Mouse (Mus musculus): ENCODE measurements around the gene Sema3e.

The Sema3e gene

GRCm38 (mm10) chr5:14025205-14026124 is at the start of gene Sema3e:
Sema3e (plus strand) TSS chr5:14025276.
- peak; percentile 2 for DNase-seq (ENCODE audit: low spot score)

DNA sequence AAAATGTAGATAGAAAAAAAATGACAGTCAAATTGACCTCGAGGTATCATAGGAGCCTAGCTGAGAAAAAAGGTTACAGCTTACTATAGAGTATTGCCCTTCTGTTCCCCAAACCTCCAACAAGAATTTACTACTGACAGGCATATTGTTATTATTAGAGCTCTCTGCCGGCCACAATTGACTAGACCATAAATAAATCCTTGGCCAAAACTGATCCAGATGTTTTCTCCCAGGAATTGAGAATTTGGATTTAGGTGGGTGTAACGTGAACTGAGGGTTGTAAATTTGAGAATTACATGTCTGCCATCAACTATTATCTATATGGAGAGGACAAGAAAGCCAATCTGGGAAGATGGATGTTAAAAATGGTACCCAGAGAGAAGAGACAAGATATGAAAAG is 47.5 kb upstream of the Sema3e start:
- no peak for DNase-seq (ENCODE audit: low spot score)

GRCm38 (mm10) chr5:13979156-13979555 is 45.9 kb upstream of the Sema3e start:
- no peak for DNase-seq (ENCODE audit: low spot score)

DNA sequence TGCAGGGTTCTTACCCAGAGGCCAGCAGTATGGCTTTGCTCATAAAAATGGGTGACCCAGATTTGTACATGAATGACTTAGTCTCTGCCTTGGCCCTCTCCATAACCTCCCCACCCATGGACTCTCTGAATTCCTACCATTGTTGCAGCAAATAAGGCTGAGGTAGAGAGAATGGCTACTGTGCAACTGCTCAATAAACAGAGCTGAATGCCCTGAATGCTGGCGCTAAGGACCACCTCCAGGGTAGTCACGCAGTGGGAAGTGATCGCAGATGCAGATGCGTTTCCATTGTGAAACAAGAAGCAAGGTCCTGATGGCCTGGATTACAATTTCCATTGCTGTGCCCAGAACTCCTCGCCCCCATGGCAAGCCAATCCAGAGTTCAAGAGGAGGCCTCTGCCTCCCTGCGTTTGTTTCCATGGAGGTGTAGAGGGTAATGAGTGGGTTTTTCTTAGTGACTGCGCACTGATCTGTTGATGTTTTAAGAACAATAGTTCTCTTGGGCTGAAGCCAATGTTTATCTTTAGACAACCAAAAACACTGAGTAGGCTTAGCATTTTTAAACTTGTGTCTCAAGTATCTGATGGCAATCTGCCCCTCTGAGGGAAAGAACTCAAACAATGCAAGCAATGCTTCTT is 42.5 kb upstream of the Sema3e start:
- DNase-seq (ENCODE audit: low spot score): no peak

DNA sequence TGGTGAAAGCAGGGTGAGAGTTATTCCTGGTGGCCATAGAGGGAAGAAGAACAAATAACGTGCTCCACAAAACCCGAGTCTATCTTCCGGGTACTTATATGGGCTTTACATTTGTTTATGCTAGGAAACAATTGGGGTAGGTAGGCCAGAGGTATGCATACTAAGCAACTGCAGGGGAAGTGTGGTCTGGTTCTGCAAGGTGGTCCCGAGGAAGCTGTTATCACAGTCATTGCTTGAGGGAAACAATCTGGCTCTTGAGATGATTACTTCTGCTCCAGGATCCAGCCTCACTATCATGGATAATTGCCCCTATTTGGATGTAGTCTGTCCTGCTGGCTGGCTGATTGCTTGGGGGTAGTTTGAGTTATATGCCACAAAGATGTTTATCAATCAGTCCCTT is 41.5 kb upstream of the Sema3e start:
- DNase-seq (ENCODE audit: low spot score): no peak

GRCm38 (mm10) chr5:13985669-13986068 is 39.4 kb upstream of the Sema3e start:
- no peak for DNase-seq (ENCODE audit: low spot score)

GRCm38 (mm10) chr5:13987123-13987522 is 38.0 kb upstream of the Sema3e start:
- DNase-seq (ENCODE audit: low spot score): no peak

GRCm38 (mm10) chr5:13988023-13988422 is 37.1 kb upstream of the Sema3e start:
- DNase-seq (ENCODE audit: low spot score): no peak

DNA sequence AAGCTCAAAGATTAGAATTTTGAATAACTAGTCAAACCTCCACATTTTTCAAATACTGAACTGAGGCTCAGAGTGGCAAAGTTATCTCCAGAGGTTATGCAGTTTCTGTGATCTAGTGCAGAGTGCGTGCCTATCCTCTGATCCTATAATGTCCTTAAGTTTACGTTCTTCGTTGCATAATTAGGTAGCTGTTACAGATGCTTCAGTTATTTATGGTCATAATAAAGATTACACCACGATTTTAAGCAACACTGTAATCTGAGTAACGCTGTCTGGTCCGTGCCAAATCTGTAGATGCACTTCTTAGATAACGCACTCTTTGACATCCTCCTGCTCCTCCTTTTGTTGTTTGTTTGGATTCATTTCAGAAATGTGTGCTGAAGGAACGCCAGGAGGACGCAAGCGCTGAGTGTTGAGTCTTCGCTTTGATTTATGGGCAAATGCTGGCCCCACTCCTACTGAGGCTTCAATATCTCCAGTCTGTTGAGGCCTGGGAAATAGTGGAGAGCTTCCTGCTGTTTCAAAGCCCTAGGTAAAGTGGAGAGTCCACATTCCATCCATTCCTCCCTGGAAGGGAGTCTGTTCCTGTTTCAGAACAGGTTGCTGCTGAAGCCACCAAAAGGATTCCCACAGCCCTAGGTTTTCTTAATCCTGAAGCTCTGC is 32.2 kb upstream of the Sema3e start:
- peak; percentile 34 for DNase-seq (ENCODE audit: low spot score)

DNA sequence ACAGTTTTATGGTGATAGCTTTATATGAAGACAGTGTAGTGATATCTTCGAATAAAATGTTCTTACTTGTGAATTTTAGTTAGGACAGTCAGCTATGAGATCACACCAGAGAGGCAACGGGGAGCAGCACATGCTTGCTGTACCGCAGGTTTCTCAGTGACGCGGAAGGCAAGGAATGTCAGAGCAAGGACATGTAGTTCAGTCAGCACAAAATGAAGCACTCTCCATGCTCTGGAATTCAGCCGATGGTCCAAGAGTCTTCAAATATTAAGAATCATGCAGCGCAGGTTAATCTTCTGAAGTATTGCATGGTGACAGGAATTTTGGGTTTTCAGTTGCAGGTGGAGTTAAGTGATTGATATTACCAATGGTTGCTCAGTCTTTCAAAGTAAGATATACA is 3.3 kb downstream of the Sema3e start:
- DNase-seq (ENCODE audit: low spot score): no peak

- DNase-seq (ENCODE audit: low spot score): no peak
These were observed 5.7 kb downstream of the Sema3e start for GRCm38 (mm10) chr5:14030796-14031195.

DNA sequence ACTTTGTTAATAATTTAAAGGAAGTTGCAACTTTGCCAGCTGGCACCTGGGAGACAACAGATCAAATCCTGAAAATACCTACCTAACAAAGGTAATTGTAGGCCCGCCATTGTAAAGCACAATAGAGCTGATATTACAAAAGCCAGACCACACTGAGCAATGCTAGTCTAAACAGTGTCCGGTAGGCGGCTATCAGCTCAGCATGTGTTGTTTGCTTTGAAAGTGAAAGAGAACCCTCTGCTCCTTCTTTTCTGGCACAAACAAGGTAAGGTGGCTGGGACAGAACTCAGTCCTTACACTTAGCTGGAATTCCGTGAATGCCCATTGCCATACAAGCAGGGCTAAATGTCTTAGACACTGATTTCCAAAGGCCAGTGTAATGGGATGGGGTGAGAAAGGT is 7.0 kb downstream of the Sema3e start:
- DNase-seq (ENCODE audit: low spot score): peak; percentile 4

DNA sequence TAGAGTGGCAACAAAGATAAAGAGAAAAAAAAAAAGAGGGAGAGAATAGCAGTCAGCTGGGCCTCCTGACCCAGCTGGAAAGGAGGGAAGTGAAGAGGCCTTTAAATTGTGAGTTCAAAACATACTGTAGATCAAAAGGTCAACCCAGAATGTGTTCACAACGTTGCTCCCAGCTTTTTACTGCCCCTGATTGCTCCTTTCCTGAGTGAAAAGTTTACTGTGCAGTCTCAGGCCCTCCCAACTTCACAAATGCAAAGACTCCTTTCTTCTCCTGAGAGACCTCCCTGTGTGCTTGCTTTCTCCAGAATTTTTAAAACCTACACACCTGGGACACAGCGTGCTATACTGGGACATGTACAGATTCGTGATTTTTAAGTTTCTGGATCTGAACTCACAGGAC is 8.2 kb downstream of the Sema3e start:
- DNase-seq (ENCODE audit: low spot score): no peak

DNA sequence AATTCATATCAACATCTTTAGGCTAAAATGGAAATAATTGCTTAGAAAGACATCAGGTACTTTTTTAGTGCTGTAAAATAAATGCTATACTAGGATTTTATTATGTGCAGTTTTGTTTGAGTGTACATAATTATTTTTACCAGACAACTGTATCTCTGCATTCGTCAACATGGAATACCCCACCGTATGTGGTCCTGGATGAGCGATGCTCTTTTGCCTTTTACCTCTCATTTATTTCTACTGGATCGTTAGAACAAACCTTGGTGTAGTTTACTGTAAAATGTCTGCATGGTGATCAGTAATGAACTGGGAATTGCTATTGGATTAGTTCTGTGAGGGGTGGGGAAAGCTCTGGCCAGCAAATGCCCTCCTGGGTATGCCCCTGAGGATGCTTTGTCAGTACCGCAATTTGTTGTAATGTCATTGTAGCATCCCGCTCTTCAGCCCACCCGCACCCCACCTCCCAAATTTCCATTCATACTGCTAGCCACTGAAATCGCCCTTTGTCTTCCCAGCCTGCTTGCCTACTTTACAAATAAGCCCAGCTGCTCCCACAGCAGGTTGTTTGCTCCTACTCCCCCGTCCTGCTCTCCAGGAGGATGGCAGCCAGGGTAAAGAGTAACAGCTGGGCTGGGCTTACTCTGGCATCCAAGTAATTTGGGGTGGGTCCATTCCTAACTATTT is 13.9 kb downstream of the Sema3e start:
- DNase-seq (ENCODE audit: low spot score): no peak

DNA sequence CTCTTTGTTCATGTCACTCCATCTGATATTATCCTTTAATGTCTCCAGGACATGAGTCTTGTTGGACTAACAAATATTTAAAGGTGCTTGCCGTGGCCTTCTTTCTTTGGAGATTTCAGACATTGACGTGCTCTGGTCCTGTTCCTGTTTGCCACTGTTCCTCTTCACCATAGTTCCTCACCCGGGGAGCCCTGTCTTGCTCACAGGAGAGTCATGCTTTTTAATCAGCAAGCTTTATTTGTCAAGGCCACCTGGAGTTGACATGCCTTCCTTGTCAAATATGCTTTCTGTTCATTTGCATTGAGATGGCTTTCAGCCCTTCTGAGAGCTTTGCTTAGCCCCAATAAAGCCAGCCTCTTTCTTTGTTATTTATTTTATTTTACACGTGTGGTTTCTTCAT is 15.1 kb downstream of the Sema3e start:
- no peak for DNase-seq (ENCODE audit: low spot score)

DNA sequence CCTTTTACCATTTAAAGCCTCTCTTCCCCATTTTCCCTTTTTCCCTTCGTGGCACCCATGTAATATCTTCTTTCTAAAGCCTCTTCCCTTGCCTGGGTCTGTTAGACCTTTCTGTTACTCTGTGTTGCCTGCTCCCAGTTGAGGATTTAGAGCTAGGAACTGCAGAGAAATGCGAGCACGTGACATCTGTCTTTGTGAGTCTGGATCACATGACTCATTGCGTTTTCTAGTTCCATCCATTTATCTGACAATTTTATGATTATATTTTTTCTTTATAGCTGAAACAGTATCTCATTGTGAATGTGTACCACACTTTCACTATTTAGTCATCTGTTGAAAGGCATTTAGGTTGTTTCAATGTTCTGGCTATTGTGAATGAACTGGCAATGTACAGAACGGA is 18.0 kb downstream of the Sema3e start:
- no peak for DNase-seq (ENCODE audit: low spot score)

DNA sequence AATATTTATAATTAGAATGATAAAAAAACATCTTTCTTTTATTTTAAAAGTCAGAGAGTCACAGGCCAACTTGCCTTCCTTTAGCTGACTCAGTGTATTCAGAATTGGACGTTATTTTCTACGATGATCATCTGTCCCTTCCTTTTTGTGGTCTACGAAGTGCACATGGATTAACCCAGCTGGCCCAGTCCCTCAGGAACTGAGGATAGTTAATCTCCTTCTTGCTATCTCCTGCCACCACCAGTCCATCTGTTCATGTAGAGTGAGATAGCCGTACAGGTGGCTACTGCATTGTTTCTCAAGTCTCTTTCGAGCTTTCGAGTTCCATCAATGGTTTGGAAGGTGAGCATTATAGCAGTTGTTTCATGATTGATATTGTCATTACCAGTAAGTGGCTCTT is 18.9 kb downstream of the Sema3e start:
- DNase-seq (ENCODE audit: low spot score): no peak

GRCm38 (mm10) chr5:14048660-14049059 is 23.6 kb downstream of the Sema3e start:
- no peak for DNase-seq (ENCODE audit: low spot score)

- no peak for DNase-seq (ENCODE audit: low spot score)
These were observed 29.4 kb downstream of the Sema3e start for GRCm38 (mm10) chr5:14054472-14054871.

GRCm38 (mm10) chr5:14059895-14060553 is 34.9 kb downstream of the Sema3e start:
- no peak for DNase-seq (ENCODE audit: low spot score)

GRCm38 (mm10) chr5:14062918-14063481 is 37.9 kb downstream of the Sema3e start:
- DNase-seq (ENCODE audit: low spot score): no peak

Measured in ovary, postnatal 14 days (tissue).